Mouse (Mus musculus) NIH3T3 (cell line): ENCODE measurements at regions not wholly inside any gene's neighbourhood (a gene's known extent, or its start where the extent isn't known, plus 50 kb on each side); places are given as distances from the start of the nearest gene placed in this dataset.

Experiments used
- DNase-seq: peaks from one replicate; pipeline ENCODE4 v3.0.0-alpha.2; 2012; ENCODE audit warnings: low read depth

- DNase-seq = no peak
Observed at GRCm38 (mm10) chr3:50761766-50762165, 318.4 kb upstream of the Slc7a11 start.

- DNase-seq = no peak
Observed at GRCm38 (mm10) chr3:50758106-50758505, 314.7 kb upstream of the Slc7a11 start.

DNA sequence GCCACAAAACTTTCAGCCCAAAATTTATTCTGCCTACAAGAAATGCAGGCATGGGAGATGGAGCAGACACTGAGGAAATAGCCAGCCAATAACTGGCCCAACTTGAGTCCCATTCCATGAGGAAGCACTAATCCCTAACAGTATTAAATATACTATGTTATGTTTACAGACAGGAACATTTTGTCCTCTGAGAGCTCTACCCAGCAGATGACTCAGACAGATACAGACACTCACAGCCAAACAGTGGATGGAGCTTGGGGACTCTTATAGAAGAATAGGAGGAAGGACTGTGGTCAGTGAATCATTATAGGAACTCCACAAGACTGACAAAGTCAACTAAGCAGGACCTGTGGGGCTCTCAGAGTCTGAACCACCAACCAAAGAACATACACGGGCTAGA is 293.8 kb upstream of the Slc7a11 start:
- DNase-seq = no peak

- no peak for DNase-seq
Observed at GRCm38 (mm10) chr3:50719035-50719434, 275.6 kb upstream of the Slc7a11 start.

GRCm38 (mm10) chr3:50713463-50713862 is 270.0 kb upstream of the Slc7a11 start:
- DNase-seq = no peak

DNA sequence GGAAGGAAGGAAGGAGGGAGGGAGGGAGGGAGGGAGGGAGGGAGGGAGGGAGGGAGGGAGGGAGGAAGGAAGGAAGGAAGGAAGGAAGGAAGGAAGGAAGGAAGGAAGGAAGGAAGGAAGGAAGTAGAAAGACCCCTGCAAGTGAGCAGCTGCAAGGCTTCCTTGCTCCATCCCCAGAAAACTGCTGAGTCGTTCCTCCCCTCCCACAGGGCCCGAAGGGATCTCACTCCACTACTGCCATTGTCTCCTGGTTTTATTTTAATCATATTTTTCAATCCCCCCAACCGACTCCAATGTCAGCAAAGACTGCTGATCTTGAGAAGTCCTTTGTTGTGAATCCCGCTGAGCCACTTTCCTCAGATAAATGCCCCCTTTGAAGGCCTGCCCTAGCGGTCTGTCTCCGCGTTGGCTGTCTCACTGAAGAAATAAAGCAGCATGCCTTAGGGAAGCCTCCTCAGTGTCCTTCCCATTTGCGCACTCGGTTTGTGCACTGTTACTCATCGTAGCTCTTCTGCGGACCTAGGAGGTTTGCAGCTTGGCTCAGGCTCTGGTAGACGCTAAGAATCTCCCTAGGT is 266.1 kb upstream of the Slc7a11 start:
- DNase-seq = no peak

DNA sequence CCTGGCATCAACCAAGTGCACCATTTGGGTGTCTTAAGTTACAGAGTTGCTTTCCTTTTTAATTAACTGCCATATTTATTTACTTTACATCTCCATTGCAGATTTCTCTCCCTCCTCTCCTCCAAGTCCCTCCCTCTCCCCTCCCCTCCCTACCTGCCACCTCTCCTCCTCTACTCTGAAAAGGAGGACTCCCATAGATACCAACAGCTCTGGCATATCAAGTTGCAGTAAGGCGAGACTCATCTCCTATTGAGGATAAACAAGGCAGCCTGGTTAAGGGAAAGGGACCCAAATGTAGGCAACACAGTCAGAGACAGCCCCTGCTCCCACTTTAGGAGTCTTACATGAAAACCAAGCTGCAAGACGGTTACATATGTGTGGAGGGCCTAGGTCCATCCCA is 263.3 kb upstream of the Slc7a11 start:
- no peak for DNase-seq

DNA sequence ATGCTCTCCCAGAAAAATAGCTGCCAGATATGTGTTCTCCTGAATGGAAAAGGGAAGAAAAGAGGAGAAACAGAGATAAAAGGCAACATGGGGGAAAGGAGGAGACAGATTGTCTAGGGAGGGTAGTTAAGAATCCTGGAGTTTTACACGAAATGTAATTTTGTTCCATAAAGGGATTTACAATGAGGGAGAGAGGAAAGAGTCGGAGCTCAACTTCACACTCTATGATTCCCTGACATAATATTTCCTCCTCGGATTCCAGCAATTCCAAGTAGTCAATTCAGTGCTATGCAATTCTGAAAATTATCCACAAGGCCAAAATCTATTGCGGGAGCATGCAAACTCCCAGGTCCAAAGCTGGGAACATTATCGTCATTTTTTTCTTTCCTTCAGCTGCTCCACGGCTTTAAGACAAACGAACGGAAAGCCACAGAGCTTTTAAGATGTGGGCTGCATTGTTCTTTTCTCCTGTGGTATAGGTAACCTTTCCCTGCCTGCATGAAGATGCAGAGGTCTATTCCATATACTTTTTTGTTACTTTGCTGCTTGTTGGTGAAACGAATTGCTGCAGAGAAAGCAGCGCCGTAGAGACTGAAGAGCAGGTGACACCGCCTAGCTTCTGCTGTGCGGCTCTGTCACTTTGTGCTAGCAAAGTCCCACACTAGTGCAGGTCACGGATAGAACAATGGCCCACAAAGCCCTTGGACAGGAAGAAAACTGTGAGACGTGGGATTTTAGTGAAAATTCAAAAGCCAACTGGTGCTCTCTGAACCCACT is 251.7 kb upstream of the Slc7a11 start:
- no peak for DNase-seq

GRCm38 (mm10) chr3:50694497-50694896 is 251.1 kb upstream of the Slc7a11 start:
- DNase-seq = no peak

GRCm38 (mm10) chr3:50692306-50692705 is 248.9 kb upstream of the Slc7a11 start:
- no peak for DNase-seq

GRCm38 (mm10) chr3:50690750-50691149 is 247.3 kb upstream of the Slc7a11 start:
- no peak for DNase-seq

DNA sequence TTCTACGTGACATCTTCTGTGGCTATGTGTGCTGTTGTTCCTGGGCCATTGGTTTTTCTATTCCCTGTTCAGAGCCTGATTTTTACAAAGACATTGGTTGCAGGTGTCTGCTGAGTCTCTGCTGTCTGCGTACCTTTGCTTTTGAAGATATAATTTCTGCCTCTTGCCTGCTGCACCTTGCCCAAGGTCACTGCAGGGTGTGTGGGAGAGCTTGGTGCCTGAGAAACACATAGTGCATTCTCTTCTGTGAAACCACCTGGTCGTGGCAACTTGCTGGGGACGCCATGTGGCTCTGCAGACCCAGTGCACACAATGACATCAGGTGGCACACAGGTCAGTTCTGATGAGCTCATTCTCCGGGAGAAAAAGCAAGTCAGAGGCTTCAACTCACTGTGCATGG is 246.0 kb upstream of the Slc7a11 start:
- DNase-seq = no peak

GRCm38 (mm10) chr3:50687755-50688154 is 244.3 kb upstream of the Slc7a11 start:
- no peak for DNase-seq

DNA sequence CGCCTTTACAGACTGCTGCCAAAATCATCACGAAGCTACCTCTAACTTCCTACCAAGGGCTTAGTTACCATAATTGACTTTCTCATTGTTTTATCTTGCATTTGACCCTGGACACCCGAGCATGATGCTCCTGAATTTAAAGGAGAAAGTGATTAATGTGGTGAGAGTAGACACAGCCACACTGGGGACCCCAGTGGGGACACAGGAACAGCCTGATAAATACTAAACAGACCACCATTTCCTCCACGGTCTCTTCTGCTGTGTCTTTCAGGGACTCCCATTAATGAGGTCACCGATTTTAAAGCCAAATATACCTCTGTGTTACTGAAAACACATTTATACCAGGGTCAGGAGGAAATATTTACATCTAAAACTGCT is 235.2 kb upstream of the Slc7a11 start:
- DNase-seq = no peak

GRCm38 (mm10) chr3:50677953-50678610 is 234.7 kb upstream of the Slc7a11 start:
- DNase-seq = no peak

DNA sequence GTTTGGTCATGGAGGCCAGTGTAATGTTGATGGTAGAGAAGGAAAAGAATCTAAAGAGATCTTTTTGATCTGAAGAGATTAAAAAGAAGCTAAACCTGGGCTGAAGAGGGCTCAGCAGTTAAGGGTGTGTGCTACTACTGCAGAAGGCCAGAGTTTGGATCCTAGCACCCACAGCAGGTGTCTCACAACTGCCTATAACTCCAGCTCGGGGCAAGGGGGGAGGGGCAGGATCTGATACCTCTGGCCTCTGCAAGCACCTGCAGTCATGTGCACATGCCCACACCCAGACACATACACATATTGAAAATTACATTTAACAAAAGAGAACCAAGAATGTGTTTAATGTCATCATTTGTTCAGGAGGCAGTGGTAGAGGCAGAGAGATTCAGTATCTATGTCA is 232.4 kb upstream of the Slc7a11 start:
- DNase-seq = no peak

- DNase-seq = no peak
Observed at GRCm38 (mm10) chr3:50674860-50675566, 231.6 kb upstream of the Slc7a11 start.

DNA sequence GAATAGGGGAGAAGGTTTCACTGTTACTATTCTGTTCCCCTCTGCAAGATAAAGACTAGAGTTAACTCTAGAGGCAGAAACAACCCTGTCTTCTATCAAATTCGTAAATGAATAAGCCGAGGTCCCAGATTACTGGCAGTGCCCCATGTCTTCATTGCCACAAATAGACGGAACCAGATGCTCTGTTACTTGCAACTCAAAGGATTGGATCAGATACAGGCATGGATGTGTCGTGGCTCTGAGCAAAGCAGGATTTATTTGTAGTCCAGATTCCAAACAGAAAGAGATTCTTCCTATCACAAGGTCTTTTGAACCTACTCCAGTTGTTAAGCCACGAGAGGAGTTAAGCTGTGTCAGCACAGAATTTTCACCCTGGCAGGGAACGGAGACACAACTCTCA is 221.9 kb upstream of the Slc7a11 start:
- no peak for DNase-seq

- DNase-seq = no peak
Observed at GRCm38 (mm10) chr3:50660966-50661365, 217.6 kb upstream of the Slc7a11 start.

DNA sequence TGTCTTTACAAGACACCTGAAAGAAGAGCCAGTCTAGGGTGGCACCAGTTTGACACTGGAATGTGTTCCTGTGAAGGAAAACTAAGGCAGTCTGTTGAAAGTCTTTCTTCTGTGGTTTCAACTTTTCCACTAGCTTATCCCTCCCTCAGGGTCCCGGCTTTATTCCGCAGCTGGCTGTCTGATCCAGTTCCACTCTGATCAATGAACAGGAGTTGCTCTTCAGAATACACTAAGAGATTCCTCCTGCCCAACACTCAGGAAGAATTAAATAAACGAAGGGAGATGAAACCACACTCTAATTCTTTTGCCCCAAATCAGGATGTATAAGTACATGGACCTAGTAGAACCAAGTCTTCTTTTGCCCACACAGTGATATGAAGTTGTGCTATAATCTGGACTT is 217.2 kb upstream of the Slc7a11 start:
- DNase-seq = no peak

GRCm38 (mm10) chr3:50657890-50658289 is 214.5 kb upstream of the Slc7a11 start:
- DNase-seq = no peak

GRCm38 (mm10) chr3:50654441-50654840 is 211.0 kb upstream of the Slc7a11 start:
- DNase-seq = no peak

DNA sequence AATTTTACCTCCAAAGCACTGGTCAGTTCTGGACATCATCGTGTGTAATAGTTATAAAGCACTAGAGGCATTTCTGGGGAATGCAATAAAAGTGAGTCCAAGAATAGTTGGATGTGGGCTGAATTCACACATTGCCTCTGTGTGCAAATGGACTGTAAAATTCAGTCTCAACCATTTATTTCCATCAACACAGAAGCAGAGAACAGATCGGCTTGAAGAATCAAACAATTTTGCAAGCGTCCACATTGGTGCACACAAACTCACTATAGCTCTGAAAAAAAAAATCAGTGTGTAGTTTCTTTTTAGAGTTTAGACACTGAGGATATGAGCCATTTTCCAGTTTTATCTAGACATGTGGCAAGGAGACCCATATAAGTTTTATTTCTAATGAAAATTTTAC is 208.9 kb upstream of the Slc7a11 start:
- DNase-seq = no peak
